Mouse (Mus musculus) limb, embryonic 10.5 days (tissue): ENCODE data around the gene A1bg. TPM values are rescaled to one million over a fixed set of nuclear protein-coding genes. Genes with fewer than 3 reads are reported as not detected.

Experiments
- DNase-seq: peaks from one replicate; pipeline ENCODE4 v3.0.0-alpha.2; 2017; ENCODE audit warnings: low spot score
- H3K27ac ChIP-seq: fragments of 300-500 bp; sonication (generic); 2 replicates; pipeline ENCODE4 v1.5.1; 2016; ENCODE audit warnings: mild to moderate bottlenecking
- H3K27me3 ChIP-seq: fragments of 300-500 bp; sonication (generic); 2 replicates; pipeline ENCODE4 v1.6.1; 2016; ENCODE audit warnings: low read depth, mild to moderate bottlenecking; ENCODE audit not compliant: poor library complexity, severe bottlenecking
- H3K36me3 ChIP-seq: fragments of 300-500 bp; sonication (generic); 2 replicates; pipeline ENCODE4 v1.6.1; 2016; ENCODE audit warnings: mild to moderate bottlenecking, moderate library complexity
- H3K4me1 ChIP-seq: fragments of 300-500 bp; sonication (generic); 2 replicates; pipeline ENCODE4 v1.6.1; 2016
- H3K4me3 ChIP-seq: fragments of 300-500 bp; sonication (generic); 2 replicates; pipeline ENCODE4 v1.5.1; 2016; ENCODE audit warnings: mild to moderate bottlenecking, moderate library complexity
- H3K9me3 ChIP-seq: fragments of 300-500 bp; sonication (generic); replicated peaks from 2 replicates; pipeline ENCODE4 v1.6.1; 2016; ENCODE audit warnings: mild to moderate bottlenecking
- WGBS: fragments of 180-500 bp; shearing (Covaris S2); methylation state at CpG from one replicate; pipeline ENCODE4 v1.1.7; 2016; 5-methylcytosine and 5-hydroxymethylcytosine counted together
- polyA plus RNA-seq: library from polyadenylated mRNA; unstranded; fragments of >200 nt; fragmentation: Nextera tagmentation; extraction: Ambion mirVana; gene quantifications from 2 replicates; pipeline ENCODE4 v1.2.1, GENCODE M21; 2016

A1bg gene
- polyA plus RNA-seq: not detected in 2 replicates

GRCm38 (mm10) chr15:60922912-60923311, at the start of gene A1bg:
Gene A1bg, minus strand, starts transcription at chr15:60923012.
- no peak for DNase-seq
- Histone ChIP-seq H3K4me3 (no peak within 1 kb of the TSS), H3K27me3 (no peaks in the 10 kb centered on the region), H3K9me3 (no peaks in the 10 kb centered on the region), H3K27ac (no peak within 1 kb of the TSS), H3K36me3 (no peaks in the 10 kb centered on the region), H3K4me1 (no peaks in the 10 kb centered on the region)

- H3K36me3 ChIP-seq: no peaks in the 10 kb centered on the region
- H3K4me1 ChIP-seq: peaks cover 4% of the 10 kb centered on the region; the same call in 1 of the 2 replicates
- no peak overlapping the region for H3K4me3 ChIP-seq
- H3K27me3 ChIP-seq: no peaks in the 10 kb centered on the region
- DNase-seq: no peak
- 69% methylated on average over 1 of the region's 1 CpGs for WGBS
- H3K9me3 ChIP-seq: no peaks in the 10 kb centered on the region
- H3K27ac ChIP-seq: no peak overlapping the region
Observed at GRCm38 (mm10) chr15:60968549-60968861, 45.7 kb upstream of the A1bg start.

DNA sequence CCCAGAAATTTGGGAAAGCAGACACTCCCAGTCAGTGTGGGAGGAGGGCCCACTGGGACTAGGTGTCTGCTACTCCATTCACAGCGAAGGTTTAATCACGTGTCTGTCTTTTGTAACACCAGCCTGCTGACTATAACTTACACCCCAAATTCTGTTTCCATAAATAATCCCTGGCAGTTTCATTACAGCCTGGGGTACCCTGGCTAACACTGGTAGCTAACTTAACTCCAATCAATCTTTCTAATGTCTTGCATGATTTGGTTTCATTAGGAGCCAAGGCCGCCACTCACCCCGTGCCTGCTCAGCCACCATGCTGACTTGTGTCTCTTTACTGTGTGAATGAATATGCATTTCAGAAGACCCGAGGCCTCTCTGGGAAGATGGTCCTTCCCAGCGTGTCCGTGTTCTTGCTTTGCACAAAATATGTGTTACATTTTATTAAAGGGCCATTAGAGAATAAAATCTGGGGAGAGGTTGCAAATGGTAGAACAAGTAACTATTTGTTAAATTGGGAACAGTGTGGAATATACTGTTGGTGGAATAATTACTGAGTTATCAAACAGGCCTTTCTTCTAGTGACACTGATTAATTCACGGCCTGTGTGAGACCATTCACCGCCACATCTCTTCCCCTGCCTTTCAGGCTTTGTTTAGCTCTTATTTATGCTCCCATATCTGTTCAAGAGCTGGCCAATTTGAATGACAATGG, 45.2 kb upstream of the A1bg start:
- Histone ChIP-seq H3K27me3 (no peaks in the 10 kb centered on the region), H3K4me1 (peaks cover 4% of the 10 kb centered on the region; the same call in 1 of the 2 replicates), H3K4me3 (no peak overlapping the region), H3K27ac (no peak overlapping the region), H3K36me3 (no peaks in the 10 kb centered on the region), H3K9me3 (no peaks in the 10 kb centered on the region)
- WGBS: 51% methylated on average over 9 of the region's 9 CpGs
- DNase-seq: no peak

- Histone ChIP-seq H3K4me3 (no peak overlapping the region), H3K4me1 (no peaks in the 10 kb centered on the region), H3K27me3 (no peaks in the 10 kb centered on the region), H3K36me3 (no peaks in the 10 kb centered on the region), H3K9me3 (no peaks in the 10 kb centered on the region), H3K27ac (no peak overlapping the region)
- DNase-seq: no peak
- WGBS: 76% methylated on average over 4 of the region's 4 CpGs
Observed at GRCm38 (mm10) chr15:60925686-60926085, 2.9 kb upstream of the A1bg start.

DNA sequence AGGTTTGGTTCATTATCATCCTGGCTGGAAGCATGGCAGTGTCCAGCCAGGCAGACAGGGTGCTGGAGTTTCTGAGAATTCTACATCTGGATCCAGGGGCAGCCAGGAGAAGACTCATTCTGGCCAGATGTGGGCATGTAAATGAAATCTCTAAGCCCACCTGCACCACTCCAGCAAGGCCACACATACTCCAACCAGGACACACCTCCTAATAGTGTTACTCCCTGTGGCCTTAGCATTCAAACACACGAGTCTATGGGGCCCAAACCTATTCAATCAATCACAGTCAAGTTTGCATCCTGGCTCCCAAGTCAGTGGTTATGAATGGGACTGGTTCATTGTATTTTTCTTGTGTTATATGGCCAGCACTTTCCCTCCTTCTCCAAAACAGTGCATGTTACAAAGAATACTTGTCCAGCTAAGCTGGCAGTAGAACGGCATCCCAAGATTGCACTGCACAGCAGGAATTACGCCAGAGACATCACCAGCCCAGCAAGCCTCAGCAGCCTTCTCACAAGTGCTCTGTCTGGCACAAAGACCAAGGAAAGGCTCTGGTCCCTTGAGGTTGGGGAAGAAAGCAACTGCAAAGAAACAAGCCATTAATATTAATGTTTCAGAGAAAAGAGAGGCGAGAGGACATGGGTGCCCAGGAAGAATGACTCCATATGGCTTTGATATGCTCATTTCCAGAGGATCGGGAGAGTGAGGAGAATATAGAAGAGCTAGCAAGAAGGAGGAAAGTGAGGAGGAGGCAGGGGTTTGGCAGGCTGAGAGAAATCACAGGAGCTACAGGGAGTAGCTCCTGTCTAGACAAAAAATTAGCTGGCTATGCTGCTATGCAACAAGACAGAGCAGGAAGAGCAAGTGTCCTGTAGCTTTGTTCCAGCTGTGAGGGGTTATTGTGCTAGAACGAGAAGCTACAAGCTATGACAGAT, 18.8 kb downstream of the A1bg start:
- H3K4me1 ChIP-seq: no peaks in the 10 kb centered on the region
- no peak overlapping the region for H3K4me3 ChIP-seq
- DNase-seq: no peak
- no peak overlapping the region for H3K27ac ChIP-seq
- WGBS: 72% methylated on average over 6 of the region's 6 CpGs
- H3K36me3 ChIP-seq: no peaks in the 10 kb centered on the region
- no peaks in the 10 kb centered on the region for H3K9me3 ChIP-seq
- no peaks in the 10 kb centered on the region for H3K27me3 ChIP-seq

- H3K9me3 ChIP-seq: no peaks in the 10 kb centered on the region
- H3K27ac ChIP-seq: no peak overlapping the region
- H3K27me3 ChIP-seq: no peaks in the 10 kb centered on the region
- no peak overlapping the region for H3K4me3 ChIP-seq
- WGBS: 79% methylated on average over 6 of the region's 6 CpGs
- H3K4me1 ChIP-seq: no peaks in the 10 kb centered on the region
- DNase-seq: no peak
- H3K36me3 ChIP-seq: no peaks in the 10 kb centered on the region
Observed at GRCm38 (mm10) chr15:60898187-60898965, 24.4 kb downstream of the A1bg start.

DNA sequence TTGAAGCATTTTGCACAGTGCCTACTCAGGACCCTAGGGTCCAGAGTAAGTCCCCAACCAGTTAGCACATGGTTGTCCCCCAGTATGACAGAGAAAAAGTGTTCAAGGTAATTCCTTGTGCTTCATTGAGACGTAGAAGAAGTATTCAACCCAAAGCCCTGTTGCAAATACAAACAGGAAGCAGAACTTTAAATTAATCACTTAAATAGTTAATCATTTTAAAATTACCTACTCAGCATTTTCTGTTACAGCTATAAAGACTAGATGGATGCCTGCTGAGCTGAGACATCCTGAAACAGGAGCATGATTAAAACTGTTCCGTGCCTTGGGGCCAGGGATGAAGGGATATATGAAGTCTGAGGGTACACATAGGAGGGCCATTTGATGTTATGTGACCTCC, 26.8 kb downstream of the A1bg start:
- no peaks in the 10 kb centered on the region for H3K36me3 ChIP-seq
- H3K27me3 ChIP-seq: no peaks in the 10 kb centered on the region
- H3K9me3 ChIP-seq: no peaks in the 10 kb centered on the region
- WGBS: 92% methylated on average over 2 of the region's 2 CpGs
- H3K4me1 ChIP-seq: no peaks in the 10 kb centered on the region
- no peak overlapping the region for H3K27ac ChIP-seq
- DNase-seq: no peak
- H3K4me3 ChIP-seq: no peak overlapping the region

GRCm38 (mm10) chr15:60892976-60893463, 29.8 kb downstream of the A1bg start:
- no peak overlapping the region for H3K27ac ChIP-seq
- 89% methylated on average over 3 of the region's 3 CpGs for WGBS
- H3K4me1 ChIP-seq: no peaks in the 10 kb centered on the region
- H3K4me3 ChIP-seq: no peak overlapping the region
- DNase-seq: no peak
- no peaks in the 10 kb centered on the region for H3K36me3 ChIP-seq
- H3K27me3 ChIP-seq: no peaks in the 10 kb centered on the region
- H3K9me3 ChIP-seq: no peaks in the 10 kb centered on the region

- Histone ChIP-seq H3K4me3 (no peak overlapping the region), H3K4me1 (no peaks in the 10 kb centered on the region), H3K9me3 (no peaks in the 10 kb centered on the region), H3K36me3 (no peaks in the 10 kb centered on the region), H3K27me3 (no peaks in the 10 kb centered on the region), H3K27ac (no peak overlapping the region)
- 82% methylated on average over 2 of the region's 2 CpGs for WGBS
- DNase-seq: no peak
Observed at GRCm38 (mm10) chr15:60888724-60889123, 34.1 kb downstream of the A1bg start.

DNA sequence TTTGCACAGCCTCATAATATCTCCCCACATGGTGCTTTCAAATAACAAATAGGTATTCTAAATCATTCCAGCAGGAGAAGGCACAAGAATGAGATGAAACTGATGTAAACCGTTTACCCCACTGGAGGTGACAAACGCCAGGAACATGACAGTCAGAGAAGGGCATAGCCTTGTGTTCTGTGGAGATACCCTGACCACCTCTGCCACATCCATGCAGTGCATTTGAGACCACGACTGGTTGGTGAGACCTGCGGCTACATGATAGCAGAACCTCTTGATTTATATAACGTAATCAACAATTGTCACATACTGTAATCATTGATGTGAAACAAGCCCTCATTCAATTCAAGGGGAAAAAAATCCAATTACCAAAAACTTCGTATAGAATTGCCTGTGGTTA, 47.1 kb downstream of the A1bg start:
- no peaks in the 10 kb centered on the region for H3K9me3 ChIP-seq
- WGBS: 88% methylated on average over 6 of the region's 6 CpGs
- no peaks in the 10 kb centered on the region for H3K4me1 ChIP-seq
- no peak for DNase-seq
- no peaks in the 10 kb centered on the region for H3K36me3 ChIP-seq
- no peak overlapping the region for H3K27ac ChIP-seq
- no peak overlapping the region for H3K4me3 ChIP-seq
- no peaks in the 10 kb centered on the region for H3K27me3 ChIP-seq

GRCm38 (mm10) chr15:60862417-60862816, 60.4 kb downstream of the A1bg start:
- H3K36me3 ChIP-seq: no peaks in the 10 kb centered on the region
- H3K27me3 ChIP-seq: no peaks in the 10 kb centered on the region
- 90% methylated on average over 3 of the region's 3 CpGs for WGBS
- no peaks in the 10 kb centered on the region for H3K4me1 ChIP-seq
- no peak overlapping the region for H3K4me3 ChIP-seq
- DNase-seq: no peak
- H3K27ac ChIP-seq: no peak overlapping the region
- no peaks in the 10 kb centered on the region for H3K9me3 ChIP-seq

DNA sequence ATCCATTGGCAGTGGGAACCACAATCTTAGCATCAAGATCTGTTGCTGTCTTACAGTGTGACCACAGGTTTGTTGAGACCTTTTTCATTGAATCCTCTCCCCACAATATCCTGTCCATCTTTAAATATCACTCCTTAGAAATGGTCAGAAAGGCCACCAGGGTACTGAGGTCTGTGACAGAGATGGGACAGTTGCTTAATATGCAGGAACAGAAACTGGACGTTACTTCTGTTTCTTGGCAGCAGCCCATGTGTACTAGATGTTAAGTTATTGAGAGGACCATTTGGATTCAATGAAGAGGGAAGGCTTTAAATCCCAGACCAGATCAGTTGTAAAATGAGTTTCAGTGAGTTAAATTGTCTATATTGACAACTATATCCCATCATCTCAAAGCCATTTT, 67.7 kb downstream of the A1bg start:
- H3K9me3 ChIP-seq: no peaks in the 10 kb centered on the region
- H3K4me3 ChIP-seq: no peak overlapping the region
- H3K27ac ChIP-seq: no peak overlapping the region
- 95% methylated on average over 1 of the region's 1 CpGs for WGBS
- no peaks in the 10 kb centered on the region for H3K36me3 ChIP-seq
- H3K4me1 ChIP-seq: peaks cover 14% of the 10 kb centered on the region
- no peaks in the 10 kb centered on the region for H3K27me3 ChIP-seq
- DNase-seq: no peak

DNA sequence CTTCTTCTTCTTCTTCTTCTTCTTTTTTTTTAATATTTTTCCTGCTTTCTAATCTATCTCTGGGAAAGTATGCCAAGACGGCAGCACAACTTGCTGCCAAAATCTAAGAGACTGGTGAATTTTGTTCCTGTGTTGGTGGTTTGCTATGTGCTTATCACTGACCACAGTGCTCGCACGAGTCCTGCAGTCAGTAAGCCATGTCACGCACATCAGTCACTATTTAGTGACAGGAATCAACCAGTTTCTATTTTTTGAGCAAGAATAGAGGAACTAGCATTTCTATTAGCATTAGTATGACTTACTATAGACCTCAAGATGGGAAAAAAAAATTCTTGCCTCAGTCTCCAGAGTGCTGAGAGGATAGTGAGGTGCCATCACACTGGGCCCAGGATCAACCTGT, 68.7 kb downstream of the A1bg start:
- H3K36me3 ChIP-seq: no peaks in the 10 kb centered on the region
- H3K27me3 ChIP-seq: no peaks in the 10 kb centered on the region
- peaks cover 14% of the 10 kb centered on the region for H3K4me1 ChIP-seq
- WGBS: 89% methylated on average over 4 of the region's 4 CpGs
- no peak overlapping the region; the same call in 1 of the 2 replicates for H3K27ac ChIP-seq
- H3K9me3 ChIP-seq: no peaks in the 10 kb centered on the region
- no peak for DNase-seq
- H3K4me3 ChIP-seq: no peak overlapping the region
